Mouse (Mus musculus): ENCODE data around the gene Mier3. TPM values are rescaled to one million over a fixed set of nuclear protein-coding genes. Genes with fewer than 3 reads are reported as not detected.

Mier3 gene
- total RNA-seq, 2 experiments from 2014 or later, result 15.1 to 17.6 TPM

DNA sequence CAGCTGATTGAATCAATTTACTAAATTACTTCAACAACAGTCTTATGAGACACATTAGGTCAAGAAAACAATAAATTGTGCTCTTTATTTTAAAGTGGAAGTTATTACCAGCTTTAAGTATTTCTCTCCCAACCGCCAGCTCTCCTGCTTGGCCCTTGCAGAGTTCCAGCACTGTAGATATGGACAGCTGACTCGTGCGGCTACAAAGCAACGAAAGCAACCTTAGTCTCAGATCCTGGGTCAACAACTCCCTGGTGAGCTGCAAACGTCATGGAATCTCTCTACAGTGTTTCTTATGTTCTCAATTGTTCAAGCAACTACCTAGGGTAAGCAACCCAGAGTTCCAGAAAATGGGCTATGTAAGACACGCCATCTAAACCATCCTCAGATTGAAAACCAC is 76.2 kb downstream of the Mier3 start:
- intact Hi-C loops (cut with DNase I), result no loop called here
- DNase-seq, result no peak

GRCm38 (mm10) chr13:111762526-111762925 is 81.7 kb downstream of the Mier3 start:
- no peak for DNase-seq
- intact Hi-C loops (cut with DNase I), result no loop called here

Other genes with a start within 250 kb of the Mier3 start
- 10 to 100 TPM; 44.0 to 48.8 TPM for gene Gpbp1, start 190.9 kb upstream of the Mier3 start, total RNA-seq (2021)
- not detected for gene Gm49496, start 131.0 kb upstream of the Mier3 start, total RNA-seq (2021)
- not detected for gene Gm10198, start 88.2 kb upstream of the Mier3 start, total RNA-seq (2021)
- 10 to 100 TPM; 25.9 to 27.9 TPM for gene Map3k1, start 128.0 kb downstream of the Mier3 start, total RNA-seq (2021)

All from heart, postnatal 36 days (tissue).